Mouse (Mus musculus) stomach, postnatal 0 days (tissue): ENCODE results near the gene Fez1.

Experiments
- CTCF ChIP-seq: IDR thresholded peaks from 2 replicates; pipeline ENCODE4 v1.5.1; 2016; ENCODE audit warnings: antibody characterized with exemption, low read depth, mild to moderate bottlenecking, moderate library complexity
- EP300 ChIP-seq: optimal IDR thresholded peaks from 2 replicates; pipeline ENCODE3; 2016; ENCODE audit warnings: antibody characterized with exemption

GRCm38 (mm10) chr9:36795556-36795955 is 26.1 kb upstream of the Fez1 start:
- no peak for TF ChIP-seq EP300
- TF ChIP-seq CTCF, result no peak
